Mouse (Mus musculus) CH12.LX (cell line): ENCODE measurements around the gene Csf2rb. TPM values are rescaled to one million over a fixed set of nuclear protein-coding genes. Genes with fewer than 3 reads are reported as not detected.

Experiments used
- DNase-seq: peaks from one replicate; pipeline ENCODE4 v3.0.0-alpha.2; 2013; ENCODE audit errors: extremely low read depth
- H3K27ac ChIP-seq: 2 replicates; pipeline ENCODE4 v1.5.1; 2012; ENCODE audit warnings: low read depth, mild to moderate bottlenecking, control low read depth, moderate library complexity; ENCODE audit not compliant: insufficient read depth
- H3K27me3 ChIP-seq: replicated peaks from 2 replicates; pipeline ENCODE3; 2012; ENCODE audit warnings: inconsistent platforms
- H3K36me3 ChIP-seq, 2 experiments: replicated peaks in 1 of 2; 2 replicates each; pipeline versions ENCODE3 to v1.6.1; 2012; ENCODE audit warnings: inconsistent platforms in 1 of 2, low read length in 1 of 2, mild to moderate bottlenecking in 1 of 2, mixed read lengths in 1 of 2, moderate library complexity in 1 of 2; ENCODE audit not compliant: control insufficient read depth in 1 of 2, insufficient read depth in 1 of 2
- H3K4me1 ChIP-seq, 2 experiments: 2 replicates each; pipeline ENCODE4 v1.6.1; 2012; ENCODE audit warnings: inconsistent platforms in 1 of 2, moderate library complexity in 1 of 2; ENCODE audit not compliant: insufficient read depth in 2 of 2, control insufficient read depth in 1 of 2
- H3K4me2 ChIP-seq: 2 replicates; pipeline ENCODE4 v1.6.1; 2012; ENCODE audit warnings: low read depth, mild to moderate bottlenecking, control low read depth; ENCODE audit not compliant: poor library complexity, insufficient read depth, severe bottlenecking
- H3K4me3 ChIP-seq, 3 experiments: fragments of 150-350 bp in 1 of 3; sonication (generic) in 1 of 3; replicated peaks in 1 of 3; 2 replicates each; pipeline versions ENCODE3 to v1.5.1; 2011 to 2012; ENCODE audit warnings: low read depth in 2 of 3, low read length in 2 of 3, mild to moderate bottlenecking in 2 of 3, moderate library complexity in 2 of 3, control low read depth in 1 of 3, improper control_type of control experiment in 1 of 3, inconsistent platforms in 1 of 3, mixed read lengths in 1 of 3; ENCODE audit not compliant: poor library complexity in 1 of 3
- H3K79me2 ChIP-seq: replicated peaks from 2 replicates; pipeline ENCODE4 v1.6.1; 2012; ENCODE audit warnings: mild to moderate bottlenecking, moderate library complexity; ENCODE audit not compliant: control insufficient read depth, poor library complexity, insufficient read depth, severe bottlenecking; ENCODE audit errors: extremely low read depth
- H3K9ac ChIP-seq: 2 replicates; pipeline ENCODE4 v1.6.1; 2012; ENCODE audit warnings: low read depth, mild to moderate bottlenecking, control low read depth, moderate library complexity; ENCODE audit not compliant: insufficient read depth
- H3K9me3 ChIP-seq: replicated peaks from 2 replicates; pipeline ENCODE3; 2012; ENCODE audit warnings: low read length, inconsistent platforms, mixed read lengths
- BHLHE40 ChIP-seq: IDR thresholded peaks from 2 replicates; pipeline ENCODE4 v1.6.1; 2011; ENCODE audit warnings: mild to moderate bottlenecking, low read depth, low read length, improper control_type of control experiment
- CHD1 ChIP-seq: IDR thresholded peaks from 2 replicates; pipeline ENCODE4 v1.6.1; 2012; ENCODE audit warnings: low read depth, low read length, improper control_type of control experiment, inconsistent platforms
- CHD2 ChIP-seq: IDR thresholded peaks from 2 replicates; pipeline ENCODE4 v1.6.1; 2011; ENCODE audit warnings: low read length, improper control_type of control experiment
- CTCF ChIP-seq, 2 experiments: IDR thresholded peaks in 1 of 2; conservative IDR thresholded peaks in 1 of 2; 2 replicates each; pipeline ENCODE4 v1.5.1; 2011 to 2012; ENCODE audit warnings: low read depth in 2 of 2, low read length in 2 of 2, improper control_type of control experiment in 1 of 2, inconsistent platforms in 1 of 2, mild to moderate bottlenecking in 1 of 2, moderate library complexity in 1 of 2
- EP300 ChIP-seq: IDR thresholded peaks from 2 replicates; pipeline ENCODE4 v1.6.1; 2011; ENCODE audit warnings: low read length, improper control_type of control experiment
- ETS1 ChIP-seq: conservative IDR thresholded peaks from 2 replicates; pipeline ENCODE4 v1.6.1; 2012; ENCODE audit warnings: low read depth, mild to moderate bottlenecking, inconsistent platforms, low read length, improper control_type of control experiment, moderate library complexity
- IRF4 ChIP-seq: IDR thresholded peaks from 2 replicates; pipeline ENCODE4 v1.6.1; 2014; ENCODE audit warnings: low read depth, mild to moderate bottlenecking, inconsistent platforms, low read length, improper control_type of control experiment
- JUN ChIP-seq: IDR thresholded peaks from 2 replicates; pipeline ENCODE4 v1.6.1; 2011; ENCODE audit warnings: low read depth, mild to moderate bottlenecking, low read length, improper control_type of control experiment, moderate library complexity; ENCODE audit not compliant: insufficient read depth
- MEF2A ChIP-seq: IDR thresholded peaks from 2 replicates; pipeline ENCODE4 v1.6.1; 2014; ENCODE audit warnings: low read depth, mild to moderate bottlenecking, inconsistent platforms, low read length, improper control_type of control experiment, borderline replicate concordance
- MXI1 ChIP-seq: IDR thresholded peaks from 2 replicates; pipeline ENCODE4 v1.6.1; 2011; ENCODE audit warnings: mild to moderate bottlenecking, low read depth, low read length, improper control_type of control experiment
- MYC ChIP-seq: IDR thresholded peaks from 2 replicates; pipeline ENCODE4 v1.6.1; 2011; ENCODE audit warnings: low read depth, mild to moderate bottlenecking, improper control_type of control experiment, low read length
- NELFE ChIP-seq: IDR thresholded peaks from 2 replicates; pipeline ENCODE4 v1.6.1; 2011; ENCODE audit warnings: low read depth, low read length, improper control_type of control experiment
- NRF1 ChIP-seq: IDR thresholded peaks from 2 replicates; pipeline ENCODE4 v1.6.1; 2014; ENCODE audit warnings: low read depth, mild to moderate bottlenecking, inconsistent platforms, low read length, improper control_type of control experiment, moderate library complexity
- POLR2A ChIP-seq: IDR thresholded peaks from 2 replicates; pipeline ENCODE4 v1.6.1; 2011; ENCODE audit warnings: low read depth, mild to moderate bottlenecking, improper control_type of control experiment, low read length
- RAD21 ChIP-seq: IDR thresholded peaks from 2 replicates; pipeline ENCODE4 v1.6.1; 2011; ENCODE audit warnings: low read depth, mild to moderate bottlenecking, low read length, improper control_type of control experiment, moderate library complexity
- RCOR1 ChIP-seq: conservative IDR thresholded peaks from 2 replicates; pipeline ENCODE4 v1.6.1; 2012; ENCODE audit warnings: low read depth, mild to moderate bottlenecking, inconsistent platforms, low read length, improper control_type of control experiment
- SIN3A ChIP-seq: IDR thresholded peaks from 2 replicates; pipeline ENCODE4 v1.6.1; 2012; ENCODE audit warnings: low read length, improper control_type of control experiment, inconsistent platforms
- TCF12 ChIP-seq: IDR thresholded peaks from 2 replicates; pipeline ENCODE4 v1.6.1; 2014; ENCODE audit warnings: low read depth, mild to moderate bottlenecking, inconsistent platforms, low read length, improper control_type of control experiment
- USF2 ChIP-seq: conservative IDR thresholded peaks from 2 replicates; pipeline ENCODE4 v1.6.1; 2011; ENCODE audit warnings: low read depth, low read length, improper control_type of control experiment
- ZMIZ1 ChIP-seq: IDR thresholded peaks from 2 replicates; pipeline ENCODE4 v1.6.1; 2012; ENCODE audit warnings: low read depth, mild to moderate bottlenecking, inconsistent platforms, low read length, improper control_type of control experiment
- dilution Hi-C: fragments of 300-500 bp; cut with MboI; formaldehyde crosslinking; loops from 2 replicates; pipeline ENCODE4 v1.14.3; 2020; ENCODE audit warnings: low sequenced_read_pairs; ENCODE audit not compliant: extremely low pct_unique_long_range_greater_than_20kb, extremely low pct_ligation_motif_present
- in situ Hi-C: fragments of 300-500 bp; cut with MboI; formaldehyde crosslinking; loops from 3 replicates; pipeline ENCODE4 v1.14.3; 2019; ENCODE audit warnings: low sequenced_read_pairs, low pct_ligation_motif_present, low pct_unique_long_range_greater_than_20kb, mixed read lengths
- polyA plus RNA-seq: library from polyadenylated mRNA; unstranded; fragments of >175 nt; gene quantifications from 2 replicates; pipeline ENCODE4 v1.2.1, GENCODE M21; 2012; ENCODE audit warnings: low read depth; ENCODE audit not compliant: insufficient read length
- total RNA-seq, 2 experiments: library from RNA; depleted of rRNA; stranded (reverse); fragments of 300-350 nt in 1 of 2; fragments of >200 nt in 1 of 2; gene quantifications; 2 replicates each; pipeline ENCODE4 v1.2.3; 2012 to 2014

Csf2rb gene
- total and polyA plus RNA-seq, 3 experiments = 134 to 222 (median 179) TPM

GRCm38 (mm10) chr15:78332981-78333380 is 7.4 kb downstream of the Csf2rb start:
- DNase-seq = peak; percentile 70
- in situ Hi-C loops = loop anchor here (5.0 to 10.0 kb wide), 2 partner anchors 76 to 148 kb away; no protein-coding TSS in a partner anchor
- peaks cover 55 to 70% of the 10 kb centered on the region in 2 experiments for H3K36me3 ChIP-seq

GRCm38 (mm10) chr15:78334380-78334779 is 8.8 kb downstream of the Csf2rb start:
- dilution Hi-C loops = no loop called here
- Histone ChIP-seq H3K9ac (no peak overlapping the region), H3K4me2 (peak overlapping the region; percentile 37; the same call in 1 of the 2 replicates), H3K27ac (peak overlapping the region; percentile 89), H3K79me2 (peaks cover 58% of the 10 kb centered on the region), H3K27me3 (no peaks in the 10 kb centered on the region), H3K4me1 (peaks cover 29 to 78% of the 10 kb centered on the region in 2 experiments), H3K4me3 (peak overlapping the region in 1 of 3 experiments; percentile 16), H3K9me3 (no peaks in the 10 kb centered on the region), H3K36me3 (peaks cover 65 to 78% of the 10 kb centered on the region in 2 experiments)
- TF ChIP-seq RAD21 = no peak
- TF ChIP-seq USF2 = 0 out of 2 replicates have a peak, but pooled peaks have one; percentile 19
- TF ChIP-seq IRF4 = peak; percentile 94
- TF ChIP-seq ETS1 = peak; percentile 62
- peak; percentile 72 for TF ChIP-seq BHLHE40
- 0 out of 2 replicates have a peak, but pooled peaks have one; percentile 17 for TF ChIP-seq CHD2
- peak; percentile 53; the same call in 1 of the 2 replicates for TF ChIP-seq SIN3A
- peak; percentile 58 for TF ChIP-seq TCF12
- TF ChIP-seq CHD1 = no peak
- TF ChIP-seq MEF2A = peak; percentile 41; the same call in 1 of the 2 replicates
- 0 out of 2 replicates have a peak, but pooled peaks have one; percentile 30 for TF ChIP-seq RCOR1
- no peak for TF ChIP-seq CTCF (conservative IDR thresholded peaks at IDR 0.05 in 1 of 2, IDR thresholded peaks at IDR 0.05 in 1 of 2; ENCODE audit: low read depth in 2 of 2, low read length in 2 of 2)
- peak; percentile 27; the same call in 1 of the 2 replicates for TF ChIP-seq POLR2A
- TF ChIP-seq EP300 = peak; percentile 73
- 0 out of 2 replicates have a peak, but pooled peaks have one; percentile 6 for TF ChIP-seq MYC
- in situ Hi-C loops = loop anchor here (5.0 to 10.0 kb wide), 2 partner anchors 77 to 150 kb away; no protein-coding TSS in a partner anchor
- no peak for DNase-seq

More at GRCm38 (mm10) chr15:78332981-78333380, 7.4 kb downstream of the Csf2rb start:
- Histone ChIP-seq H3K27ac (peak overlapping the region; percentile 86), H3K4me2 (peak overlapping the region; percentile 97), H3K4me1 (peaks cover 29 to 76% of the 10 kb centered on the region in 2 experiments)
- TF ChIP-seq BHLHE40 = no peak
- peak; percentile 62; the same call in 1 of the 2 replicates for TF ChIP-seq TCF12
- TF ChIP-seq RCOR1 = no peak
- peak; percentile 24; the same call in 1 of the 2 replicates for TF ChIP-seq SIN3A
- TF ChIP-seq EP300 = 0 out of 2 replicates have a peak, but pooled peaks have one; percentile 19
- no peak for TF ChIP-seq CHD1
- TF ChIP-seq USF2 = no peak
- TF ChIP-seq ZMIZ1 = no peak
- TF ChIP-seq ETS1 = peak; percentile 60
- TF ChIP-seq MXI1 = peak; percentile 47; the same call in 1 of the 2 replicates
- TF ChIP-seq JUN = no peak
- peak; percentile 20; the same call in 1 of the 2 replicates for TF ChIP-seq POLR2A
- no peak for TF ChIP-seq NRF1
- TF ChIP-seq NELFE = no peak
- TF ChIP-seq, all 38 proteins: peak for 6
- no peaks in the 10 kb centered on the region for H3K9me3 ChIP-seq
- H3K9ac ChIP-seq = peak overlapping the region; percentile 63; the same call in 1 of the 2 replicates
- dilution Hi-C loops = no loop called here
- H3K4me3 ChIP-seq = peak overlapping the region in 1 of 3 experiments; percentile 22
- no peaks in the 10 kb centered on the region for H3K27me3 ChIP-seq
- H3K79me2 ChIP-seq = peaks cover 63% of the 10 kb centered on the region
